Mouse (Mus musculus) limb, embryonic 10.5 days (tissue): Measurements from ENCODE around the gene Son. TPM values are rescaled to one million over a fixed set of nuclear protein-coding genes. Genes with fewer than 3 reads are reported as not detected.

Source experiments
- DNase-seq: peaks from one replicate; pipeline ENCODE4 v3.0.0-alpha.2; 2017; ENCODE audit warnings: low spot score
- H3K27ac ChIP-seq: fragments of 300-500 bp; sonication (generic); 2 replicates; pipeline ENCODE4 v1.5.1; 2016; ENCODE audit warnings: mild to moderate bottlenecking
- H3K27me3 ChIP-seq: fragments of 300-500 bp; sonication (generic); 2 replicates; pipeline ENCODE4 v1.6.1; 2016; ENCODE audit warnings: low read depth, mild to moderate bottlenecking; ENCODE audit not compliant: poor library complexity, severe bottlenecking
- H3K36me3 ChIP-seq: fragments of 300-500 bp; sonication (generic); 2 replicates; pipeline ENCODE4 v1.6.1; 2016; ENCODE audit warnings: mild to moderate bottlenecking, moderate library complexity
- H3K4me1 ChIP-seq: fragments of 300-500 bp; sonication (generic); 2 replicates; pipeline ENCODE4 v1.6.1; 2016
- H3K4me3 ChIP-seq: fragments of 300-500 bp; sonication (generic); 2 replicates; pipeline ENCODE4 v1.5.1; 2016; ENCODE audit warnings: mild to moderate bottlenecking, moderate library complexity
- H3K9me3 ChIP-seq: fragments of 300-500 bp; sonication (generic); replicated peaks from 2 replicates; pipeline ENCODE4 v1.6.1; 2016; ENCODE audit warnings: mild to moderate bottlenecking
- WGBS: fragments of 180-500 bp; shearing (Covaris S2); methylation state at CpG from one replicate; pipeline ENCODE4 v1.1.7; 2016; 5-methylcytosine and 5-hydroxymethylcytosine counted together
- polyA plus RNA-seq: library from polyadenylated mRNA; unstranded; fragments of >200 nt; fragmentation: Nextera tagmentation; extraction: Ambion mirVana; gene quantifications from 2 replicates; pipeline ENCODE4 v1.2.1, GENCODE M21; 2016

Gene Son
- polyA plus RNA-seq, 1 experiment from 2014 or later = 122 TPM

DNA sequence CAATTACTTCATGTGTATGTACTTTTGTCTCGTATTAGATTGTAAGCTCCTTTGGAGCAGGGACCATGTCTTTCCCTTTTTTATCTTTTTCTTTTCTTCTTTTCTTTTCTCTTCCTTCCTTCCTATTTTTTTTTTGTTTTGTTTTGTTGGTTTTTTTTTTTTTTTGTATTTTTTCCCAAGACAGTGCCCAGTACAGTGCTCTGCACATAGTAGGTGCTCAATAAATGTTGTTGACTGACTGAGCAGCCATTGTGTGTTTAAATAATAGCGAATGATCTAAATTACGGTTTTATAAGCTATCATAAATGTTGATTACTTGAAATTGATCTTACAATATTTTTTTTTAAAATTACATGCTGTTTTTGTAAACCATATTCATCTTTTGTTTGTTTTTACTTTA, 16.5 kb downstream of the Son start:
- Histone ChIP-seq H3K36me3 (peaks cover 100% of the 10 kb centered on the region), H3K4me3 (no peak overlapping the region), H3K9me3 (no peaks in the 10 kb centered on the region), H3K27ac (no peak overlapping the region), H3K27me3 (no peaks in the 10 kb centered on the region), H3K4me1 (no peaks in the 10 kb centered on the region)
- 92% methylated on average over 3 of the region's 3 CpGs for WGBS
- no peak for DNase-seq

DNA sequence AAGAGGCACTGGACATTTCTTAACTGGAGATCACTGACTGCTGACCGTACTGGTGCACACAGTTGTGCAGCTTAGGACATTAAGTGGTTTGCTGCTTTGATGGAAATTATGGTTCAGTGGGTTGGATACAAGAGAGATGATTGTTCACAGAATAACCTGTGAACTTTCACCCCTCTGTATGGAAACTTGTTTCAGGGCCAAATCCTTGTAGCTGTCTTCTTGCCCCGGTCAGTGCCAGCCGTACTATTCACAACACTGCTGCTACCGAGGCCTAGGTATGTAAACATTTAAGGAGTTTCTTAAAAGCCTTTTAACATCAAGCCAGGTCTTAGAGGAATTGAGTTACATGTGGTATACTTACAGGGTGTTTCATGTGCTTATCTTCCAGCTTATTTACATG, 27.2 kb downstream of the Son start:
- Histone ChIP-seq H3K4me3 (no peak overlapping the region), H3K9me3 (no peaks in the 10 kb centered on the region), H3K27me3 (no peaks in the 10 kb centered on the region), H3K36me3 (peaks cover 100% of the 10 kb centered on the region), H3K4me1 (no peaks in the 10 kb centered on the region), H3K27ac (no peak overlapping the region)
- no peak for DNase-seq
- WGBS = 90% methylated on average over 4 of the region's 4 CpGs

DNA sequence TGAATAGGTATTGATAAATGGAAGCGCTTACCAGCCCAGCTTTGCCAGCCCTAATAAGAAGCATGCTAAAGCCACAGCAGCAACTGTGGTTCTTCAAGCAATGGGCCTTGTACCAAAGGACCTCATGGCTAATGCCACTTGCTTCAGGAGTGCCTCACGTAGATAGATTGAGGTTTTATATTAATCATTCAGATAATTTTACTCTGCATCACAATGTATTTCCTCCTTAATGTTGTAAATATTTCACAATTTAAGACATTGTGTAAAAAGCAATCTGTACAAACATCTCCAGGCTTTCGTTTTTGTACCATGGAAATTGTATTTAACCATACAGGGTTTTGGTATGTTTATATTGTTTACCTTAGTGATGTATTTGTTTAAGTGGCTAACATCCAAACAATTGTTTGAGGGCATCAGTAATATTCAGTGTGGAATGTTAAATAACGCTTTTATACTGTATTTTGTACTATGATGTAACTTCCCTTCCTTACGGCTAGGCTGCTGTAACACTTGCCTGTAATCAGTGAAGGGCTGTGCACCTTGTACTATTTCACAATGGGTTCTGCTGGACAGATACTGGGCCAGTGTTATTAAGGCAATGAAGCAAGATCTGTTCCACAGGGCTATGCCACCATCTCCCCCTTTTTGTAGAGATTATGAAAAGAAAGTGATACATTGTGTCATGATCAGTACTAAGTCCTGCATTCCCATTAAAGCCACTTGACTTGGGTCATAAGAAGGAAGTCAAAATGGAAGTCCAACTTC, 31.0 kb downstream of the Son start:
- no peak overlapping the region for H3K27ac ChIP-seq
- H3K27me3 ChIP-seq = no peaks in the 10 kb centered on the region
- peaks cover 99% of the 10 kb centered on the region for H3K36me3 ChIP-seq
- no peak for DNase-seq
- no peak overlapping the region for H3K4me3 ChIP-seq
- no peaks in the 10 kb centered on the region for H3K9me3 ChIP-seq
- H3K4me1 ChIP-seq = no peaks in the 10 kb centered on the region
- WGBS = 95% methylated on average over 5 of the region's 5 CpGs

DNA sequence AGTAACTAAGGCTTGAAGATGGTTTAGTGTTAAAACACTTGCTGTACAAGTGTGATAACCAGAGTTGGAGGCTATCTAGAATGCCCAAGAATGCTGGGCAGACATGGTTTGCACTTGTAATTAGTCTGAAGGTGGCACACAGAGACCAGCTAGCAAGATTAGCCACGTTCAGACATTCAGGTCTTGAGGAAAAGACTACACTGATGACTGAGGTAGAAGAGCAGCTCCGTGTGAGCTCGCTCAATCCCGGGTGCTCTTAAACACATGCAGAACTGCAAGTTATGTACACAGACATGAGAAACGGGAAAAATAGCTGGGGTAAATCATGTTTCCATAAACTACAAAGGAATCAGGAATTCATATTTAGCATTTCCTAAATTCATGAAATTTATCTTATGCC, 33.4 kb downstream of the Son start:
- no peak for DNase-seq
- Histone ChIP-seq H3K27me3 (no peaks in the 10 kb centered on the region), H3K27ac (no peak overlapping the region), H3K4me3 (no peak overlapping the region), H3K9me3 (no peaks in the 10 kb centered on the region), H3K4me1 (no peaks in the 10 kb centered on the region), H3K36me3 (peaks cover 97% of the 10 kb centered on the region)
- 89% methylated on average over 5 of the region's 5 CpGs for WGBS

DNA sequence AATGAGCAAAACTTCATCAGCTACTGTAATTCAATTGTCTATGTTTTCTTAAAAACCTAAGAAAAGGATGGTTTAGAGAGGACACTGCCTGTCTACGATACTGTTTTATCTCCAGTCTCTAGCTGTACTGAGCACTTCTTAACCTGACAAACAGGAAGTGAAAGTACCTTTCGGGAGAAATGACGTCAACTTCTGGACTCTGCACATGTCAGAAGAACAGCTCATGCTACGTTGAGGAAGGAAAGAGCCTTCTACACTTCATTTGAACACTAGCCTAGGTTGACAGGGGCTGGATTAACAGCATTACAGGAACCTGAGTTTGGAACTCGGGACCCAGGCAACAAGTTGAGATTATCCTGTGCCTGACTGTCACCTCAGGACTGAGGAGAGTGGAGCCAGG, 38.2 kb downstream of the Son start:
- no peak for DNase-seq
- Histone ChIP-seq H3K27ac (no peak overlapping the region), H3K9me3 (no peaks in the 10 kb centered on the region), H3K4me3 (no peak overlapping the region), H3K4me1 (peaks cover 16% of the 10 kb centered on the region), H3K36me3 (peaks cover 56% of the 10 kb centered on the region), H3K27me3 (no peaks in the 10 kb centered on the region)
- 88% methylated on average over 5 of the region's 5 CpGs for WGBS

DNA sequence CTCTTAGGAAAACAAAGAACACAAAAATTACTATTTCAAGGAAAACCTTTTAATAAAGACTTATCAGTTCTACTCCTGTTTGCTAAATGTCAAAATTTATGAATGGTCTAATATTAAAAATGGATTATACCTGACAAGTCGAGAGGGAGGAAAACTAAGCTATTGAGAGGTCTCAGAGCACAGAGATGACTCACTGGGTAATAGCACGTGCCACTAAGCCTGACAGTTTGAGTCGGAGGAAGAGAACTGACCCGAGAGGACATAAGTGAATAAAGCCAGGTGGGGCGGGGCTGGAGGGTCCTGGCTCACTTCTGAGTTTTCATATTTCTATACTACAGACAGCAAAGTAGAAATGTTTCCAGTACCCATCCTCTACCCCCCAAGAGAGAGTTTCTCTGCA, 39.1 kb downstream of the Son start:
- WGBS = 93% methylated on average over 5 of the region's 5 CpGs
- H3K4me3 ChIP-seq = no peak overlapping the region
- H3K9me3 ChIP-seq = no peaks in the 10 kb centered on the region
- peaks cover 47% of the 10 kb centered on the region for H3K36me3 ChIP-seq
- DNase-seq = no peak
- H3K27me3 ChIP-seq = no peaks in the 10 kb centered on the region
- peaks cover 16% of the 10 kb centered on the region for H3K4me1 ChIP-seq
- H3K27ac ChIP-seq = no peak overlapping the region

- H3K27ac ChIP-seq = peak overlapping the region; percentile 94
Observed at GRCm38 (mm10) chr16:91688023-91688618, 40.8 kb downstream of the Son start.

DNA sequence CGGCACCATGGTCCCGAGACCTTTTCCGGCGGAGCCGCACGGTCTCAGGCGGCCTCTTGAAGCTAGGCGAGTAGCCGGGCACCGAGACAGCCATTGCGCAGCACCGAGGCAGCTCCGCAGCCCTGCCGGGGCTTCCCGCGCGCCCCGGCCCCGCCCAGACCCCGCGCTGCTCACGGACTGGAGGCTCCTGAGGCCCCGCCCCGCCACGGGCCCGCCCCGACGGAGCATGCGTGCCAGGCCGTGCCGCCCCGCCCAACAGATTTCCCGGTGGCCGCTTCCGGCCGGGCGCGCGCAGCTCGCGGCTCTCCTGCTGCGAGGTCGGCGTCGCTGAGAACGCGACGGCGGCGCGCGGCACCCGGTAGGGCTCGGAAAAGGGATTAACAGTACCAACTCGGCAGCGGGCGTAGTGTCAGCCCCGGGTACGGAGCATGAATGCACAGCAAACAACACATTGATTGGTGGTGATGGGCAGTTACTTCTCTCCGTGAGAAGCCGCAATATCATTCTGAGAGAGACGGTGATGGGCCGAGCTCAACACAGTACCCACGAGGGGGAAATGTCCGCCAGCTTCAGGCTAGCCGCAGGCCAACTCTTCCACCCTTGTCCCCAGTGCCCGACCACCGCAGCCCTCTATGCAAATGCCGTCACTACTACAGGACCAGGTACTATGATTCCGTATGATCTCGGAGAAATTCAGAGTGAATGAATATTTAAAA, 41.5 kb downstream of the Son start, which contains the start of gene Donson:
TSS of gene Donson (minus strand) at position 152 of the 716 bp plus-strand sequence.
- Histone ChIP-seq H3K27me3 (no peaks in the 10 kb centered on the region), H3K4me1 (peaks cover 16% of the 10 kb centered on the region), H3K27ac (peak within 1 kb of the TSS; percentile 94), H3K36me3 (peaks cover 27% of the 10 kb centered on the region), H3K4me3 (peak within 1 kb of the TSS; percentile 97), H3K9me3 (no peaks in the 10 kb centered on the region)
- WGBS = under 1% methylated on average over 71 of the region's 71 CpGs
- DNase-seq = peak; percentile 96

More at GRCm38 (mm10) chr16:91688023-91688618, 40.8 kb downstream of the Son start:
- H3K27me3 ChIP-seq = no peaks in the 10 kb centered on the region
- H3K4me1 ChIP-seq = peaks cover 16% of the 10 kb centered on the region
- H3K9me3 ChIP-seq = no peaks in the 10 kb centered on the region
- peak overlapping the region; percentile 97 for H3K4me3 ChIP-seq
- no peak for DNase-seq
- 1% methylated on average over 51 of the region's 51 CpGs for WGBS
- H3K36me3 ChIP-seq = peaks cover 31% of the 10 kb centered on the region

GRCm38 (mm10) chr16:91689791-91690190, 42.5 kb downstream of the Son start:
- Histone ChIP-seq H3K4me1 (peaks cover 19% of the 10 kb centered on the region), H3K36me3 (peaks cover 17% of the 10 kb centered on the region), H3K27me3 (no peaks in the 10 kb centered on the region), H3K9me3 (no peaks in the 10 kb centered on the region), H3K27ac (no peak overlapping the region), H3K4me3 (no peak overlapping the region)
- no peak for DNase-seq
- 56% methylated on average over 7 of the region's 7 CpGs for WGBS

DNA sequence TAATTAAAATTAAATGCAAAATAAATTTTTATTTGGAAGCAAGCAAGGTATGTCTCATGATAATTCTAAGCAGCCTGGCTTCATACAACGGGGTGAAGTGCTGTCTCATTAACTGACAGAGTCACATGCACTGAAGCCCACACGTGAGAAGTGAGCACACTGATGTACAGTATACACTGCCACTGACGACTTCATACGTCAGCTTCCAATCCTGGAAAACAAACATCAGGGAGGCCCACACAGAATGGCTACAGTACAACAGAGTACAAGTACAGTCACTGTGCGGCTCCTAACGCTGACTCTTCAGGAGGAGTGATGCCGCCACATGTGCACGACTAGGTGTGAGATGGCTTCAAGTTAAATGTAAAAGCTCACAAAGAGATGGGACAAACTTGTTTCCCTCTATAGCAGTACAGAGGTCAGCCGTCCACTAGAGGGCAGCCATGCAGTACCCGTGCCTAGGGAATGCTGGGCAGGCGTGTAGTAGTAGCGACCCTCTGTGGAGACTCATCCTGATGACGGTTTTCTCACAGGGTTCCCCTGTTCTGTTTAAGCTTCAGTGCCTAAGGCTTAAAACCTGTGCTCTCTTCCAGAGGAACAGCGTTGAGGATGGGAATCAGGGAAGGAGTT, 47.3 kb downstream of the Son start:
- 33% methylated on average over 14 of the region's 14 CpGs for WGBS
- no peaks in the 10 kb centered on the region for H3K9me3 ChIP-seq
- no peaks in the 10 kb centered on the region for H3K27me3 ChIP-seq
- H3K4me3 ChIP-seq = no peak overlapping the region
- H3K27ac ChIP-seq = no peak overlapping the region
- H3K4me1 ChIP-seq = peaks cover 12% of the 10 kb centered on the region
- DNase-seq = peak; percentile 85
- peaks cover 35% of the 10 kb centered on the region for H3K36me3 ChIP-seq

- peaks cover 39% of the 10 kb centered on the region for H3K36me3 ChIP-seq
- no peaks in the 10 kb centered on the region for H3K27me3 ChIP-seq
- WGBS = 59% methylated on average over 8 of the region's 8 CpGs
- peaks cover 12% of the 10 kb centered on the region for H3K4me1 ChIP-seq
- DNase-seq = no peak
- H3K4me3 ChIP-seq = no peak overlapping the region
- H3K9me3 ChIP-seq = no peaks in the 10 kb centered on the region
- no peak overlapping the region for H3K27ac ChIP-seq
Observed at GRCm38 (mm10) chr16:91695108-91695755, 47.9 kb downstream of the Son start.

DNA sequence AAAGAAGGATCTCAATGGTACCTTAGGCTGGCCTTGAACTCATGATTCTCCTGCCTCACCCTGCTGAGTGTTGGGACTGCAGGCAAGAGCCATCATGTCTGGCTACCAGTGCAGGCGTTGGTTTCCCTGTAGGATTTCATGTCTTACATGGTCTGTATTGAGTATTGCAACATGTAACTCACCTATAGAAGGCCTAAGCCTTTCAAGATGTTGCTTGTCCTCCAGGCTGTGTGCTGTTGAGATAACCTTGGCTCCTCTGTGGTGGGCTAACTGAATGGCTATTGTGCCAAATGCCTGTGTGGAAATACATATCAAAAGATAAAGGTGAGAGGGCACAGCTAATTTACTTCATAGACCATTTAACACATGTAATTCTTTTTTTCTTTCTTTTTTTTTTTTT, 51.7 kb downstream of the Son start:
- H3K9me3 ChIP-seq = no peaks in the 10 kb centered on the region
- WGBS = 95% methylated on average over 1 of the region's 1 CpGs
- DNase-seq = no peak
- H3K36me3 ChIP-seq = peaks cover 63% of the 10 kb centered on the region
- no peak overlapping the region for H3K27ac ChIP-seq
- H3K4me3 ChIP-seq = no peak overlapping the region
- peaks cover 12% of the 10 kb centered on the region for H3K4me1 ChIP-seq
- no peaks in the 10 kb centered on the region for H3K27me3 ChIP-seq
